Mouse (Mus musculus) liver, embryonic 12.5 days (tissue): ENCODE measurements around the gene Hcn2. TPM values are rescaled to one million over a fixed set of nuclear protein-coding genes. Genes with fewer than 3 reads are reported as not detected.

Experiments
- ATAC-seq: fragments of 200-750 bp; cut with Nextera tagmentation; 2 replicates; pipeline ENCODE4 v1.8.0; 2017; ENCODE audit warnings: moderate number of reproducible peaks, mild to moderate bottlenecking, moderate library complexity
- H3K27ac ChIP-seq: fragments of 300-500 bp; sonication (generic); 2 replicates; pipeline ENCODE4 v1.5.1; 2016; ENCODE audit warnings: mild to moderate bottlenecking
- H3K27me3 ChIP-seq: fragments of 300-500 bp; sonication (generic); replicated peaks from 2 replicates; pipeline ENCODE4 v1.6.1; 2016; ENCODE audit warnings: mild to moderate bottlenecking, moderate library complexity
- H3K36me3 ChIP-seq: fragments of 300-500 bp; sonication (generic); 2 replicates; pipeline ENCODE4 v1.6.1; 2016; ENCODE audit warnings: mild to moderate bottlenecking, moderate library complexity
- H3K4me1 ChIP-seq: fragments of 300-500 bp; sonication (generic); 2 replicates; pipeline ENCODE4 v1.6.1; 2016
- H3K4me2 ChIP-seq: fragments of 300-500 bp; sonication (generic); 2 replicates; pipeline ENCODE4 v1.6.1; 2016; ENCODE audit warnings: mild to moderate bottlenecking, moderate library complexity
- H3K4me3 ChIP-seq: fragments of 300-500 bp; sonication (generic); 2 replicates; pipeline ENCODE4 v1.5.1; 2016; ENCODE audit warnings: mild to moderate bottlenecking, moderate library complexity
- H3K9ac ChIP-seq: fragments of 300-500 bp; sonication (generic); 2 replicates; pipeline ENCODE4 v1.6.1; 2016; ENCODE audit warnings: mild to moderate bottlenecking, moderate library complexity
- H3K9me3 ChIP-seq: fragments of 300-500 bp; sonication (generic); replicated peaks from 2 replicates; pipeline ENCODE4 v1.6.1; 2016; ENCODE audit warnings: mild to moderate bottlenecking, moderate library complexity
- WGBS: fragments of 180-500 bp; shearing (Covaris S2); methylation state at CpG from one replicate; pipeline ENCODE4 v1.1.7; 2016; ENCODE audit not compliant: insufficient replicate concordance; 5-methylcytosine and 5-hydroxymethylcytosine counted together
- polyA plus RNA-seq: library from polyadenylated mRNA; unstranded; fragments of >200 nt; fragmentation: Nextera tagmentation; extraction: Ambion mirVana; gene quantifications from 2 replicates; pipeline ENCODE4 v1.2.1, GENCODE M21; 2016

Gene Hcn2
- polyA plus RNA-seq, 1 experiment from 2014 or later, result 0.11 TPM

DNA sequence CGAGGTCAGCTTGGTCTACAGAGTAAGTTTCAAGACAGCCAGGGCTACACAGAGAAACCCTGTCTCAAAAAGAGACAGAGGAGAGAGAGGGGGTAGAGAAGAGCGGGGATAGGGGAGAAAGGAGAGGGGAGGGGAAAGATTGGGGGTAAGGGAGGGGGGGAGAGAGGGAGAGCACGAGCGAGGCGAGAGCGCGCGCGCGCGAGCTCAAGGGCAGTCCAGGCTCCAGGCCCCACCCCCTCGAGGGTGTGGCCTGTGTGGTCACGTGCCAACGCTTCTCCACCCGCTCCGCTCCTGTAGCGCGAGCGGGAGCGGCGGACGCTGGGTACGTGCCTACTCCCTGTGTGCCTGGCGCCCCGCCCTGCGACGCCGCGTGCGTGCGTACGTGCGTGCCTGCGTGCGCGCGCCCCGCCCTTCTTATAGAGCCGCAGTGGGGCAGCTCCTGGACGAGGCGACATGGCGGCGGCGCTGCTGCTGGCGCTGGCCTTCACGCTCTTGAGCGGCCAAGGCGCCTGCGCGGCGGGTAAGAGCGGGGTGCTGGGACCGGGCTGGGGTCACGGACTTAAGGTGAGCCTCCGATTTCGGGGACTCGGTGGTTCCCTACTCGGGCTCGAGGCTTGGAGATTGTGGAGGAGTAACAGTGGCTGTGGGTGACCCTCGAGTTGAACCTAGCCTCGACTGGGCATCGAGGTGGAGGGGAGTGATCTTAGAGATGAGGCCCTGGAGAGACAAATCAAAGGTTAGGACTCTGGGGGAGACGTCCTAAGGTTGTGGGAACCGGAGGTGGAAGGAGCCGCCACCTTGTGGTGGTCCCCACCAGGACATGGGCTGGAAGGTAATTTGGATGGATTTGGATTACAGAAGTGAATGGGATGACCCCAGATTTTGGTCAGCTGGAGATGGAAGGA lies 12.1 kb upstream of the Hcn2 start, which contains the start of gene Bsg:
Gene Bsg (plus strand): TSS at position 427 of the 905 bp plus-strand sequence.
- WGBS, result under 1% methylated on average over 65 of the region's 65 CpGs
- no peaks in the 10 kb centered on the region for H3K27me3 ChIP-seq
- H3K36me3 ChIP-seq, result peaks cover 32% of the 10 kb centered on the region
- peak within 1 kb of the TSS; percentile 96 for H3K27ac ChIP-seq
- H3K9me3 ChIP-seq, result no peaks in the 10 kb centered on the region
- H3K9ac ChIP-seq, result peak within 1 kb of the TSS; percentile 98
- peak; percentile 88 for ATAC-seq
- H3K4me3 ChIP-seq, result peak within 1 kb of the TSS; percentile 89
- peaks cover 60% of the 10 kb centered on the region for H3K4me1 ChIP-seq
- H3K4me2 ChIP-seq, result peak within 1 kb of the TSS; percentile 91

DNA sequence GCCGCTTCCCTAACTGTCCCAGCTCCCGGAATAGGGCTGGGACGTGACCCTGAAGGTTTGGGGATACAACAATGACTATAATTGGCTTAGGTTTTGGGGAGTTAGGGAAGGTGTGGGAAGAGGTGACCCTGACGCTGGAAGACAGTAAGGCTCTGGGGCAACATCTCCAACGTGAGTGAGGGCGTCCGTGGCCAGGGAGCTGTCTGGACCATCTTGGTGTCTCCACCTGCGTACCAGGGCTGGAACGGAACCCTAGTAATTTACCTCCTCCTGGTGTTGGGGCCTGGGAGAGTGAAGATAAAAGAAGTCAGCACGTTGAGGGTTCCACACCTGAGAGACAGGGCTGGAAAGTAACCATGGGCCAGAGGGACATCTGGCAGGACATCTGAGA lies 11.5 kb upstream of the Hcn2 start:
- under 1% methylated on average over 10 of the region's 10 CpGs for WGBS
- ATAC-seq, result no peak
- H3K9me3 ChIP-seq, result no peaks in the 10 kb centered on the region
- peak overlapping the region; percentile 91 for H3K4me2 ChIP-seq
- H3K9ac ChIP-seq, result peak overlapping the region; percentile 98
- H3K27me3 ChIP-seq, result no peaks in the 10 kb centered on the region
- peaks cover 39% of the 10 kb centered on the region for H3K36me3 ChIP-seq
- peaks cover 66% of the 10 kb centered on the region for H3K4me1 ChIP-seq
- H3K27ac ChIP-seq, result peak overlapping the region; percentile 96
- peak overlapping the region; percentile 89 for H3K4me3 ChIP-seq

DNA sequence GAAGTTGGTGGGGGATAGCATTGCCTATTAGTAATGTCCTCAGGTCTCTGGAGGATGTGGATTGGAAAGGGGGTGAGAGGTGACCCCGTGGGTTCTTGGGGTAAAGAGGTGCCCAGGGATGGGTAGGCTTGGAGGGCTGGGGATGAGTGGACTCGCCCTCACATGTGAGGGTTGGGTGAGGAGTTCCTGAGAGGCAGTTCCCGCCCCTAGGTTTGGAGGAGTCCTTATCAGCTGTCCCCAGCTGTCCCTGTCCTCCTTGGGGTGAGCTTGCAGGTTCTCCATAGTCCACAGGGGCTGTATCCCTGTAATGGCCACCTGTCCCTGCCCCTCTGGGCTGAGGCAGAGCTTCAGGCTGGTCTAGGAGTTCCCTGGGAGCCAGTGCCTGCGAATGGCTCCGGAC lies 10.5 kb upstream of the Hcn2 start:
- H3K4me1 ChIP-seq, result peaks cover 71% of the 10 kb centered on the region
- peak overlapping the region; percentile 89 for H3K4me3 ChIP-seq
- peak overlapping the region; percentile 98 for H3K9ac ChIP-seq
- peak; percentile 86 for ATAC-seq
- peak overlapping the region; percentile 96 for H3K27ac ChIP-seq
- WGBS, result 26% methylated on average over 5 of the region's 5 CpGs
- H3K4me2 ChIP-seq, result peak overlapping the region; percentile 91
- H3K9me3 ChIP-seq, result no peaks in the 10 kb centered on the region
- no peaks in the 10 kb centered on the region for H3K27me3 ChIP-seq
- peaks cover 49% of the 10 kb centered on the region for H3K36me3 ChIP-seq

DNA sequence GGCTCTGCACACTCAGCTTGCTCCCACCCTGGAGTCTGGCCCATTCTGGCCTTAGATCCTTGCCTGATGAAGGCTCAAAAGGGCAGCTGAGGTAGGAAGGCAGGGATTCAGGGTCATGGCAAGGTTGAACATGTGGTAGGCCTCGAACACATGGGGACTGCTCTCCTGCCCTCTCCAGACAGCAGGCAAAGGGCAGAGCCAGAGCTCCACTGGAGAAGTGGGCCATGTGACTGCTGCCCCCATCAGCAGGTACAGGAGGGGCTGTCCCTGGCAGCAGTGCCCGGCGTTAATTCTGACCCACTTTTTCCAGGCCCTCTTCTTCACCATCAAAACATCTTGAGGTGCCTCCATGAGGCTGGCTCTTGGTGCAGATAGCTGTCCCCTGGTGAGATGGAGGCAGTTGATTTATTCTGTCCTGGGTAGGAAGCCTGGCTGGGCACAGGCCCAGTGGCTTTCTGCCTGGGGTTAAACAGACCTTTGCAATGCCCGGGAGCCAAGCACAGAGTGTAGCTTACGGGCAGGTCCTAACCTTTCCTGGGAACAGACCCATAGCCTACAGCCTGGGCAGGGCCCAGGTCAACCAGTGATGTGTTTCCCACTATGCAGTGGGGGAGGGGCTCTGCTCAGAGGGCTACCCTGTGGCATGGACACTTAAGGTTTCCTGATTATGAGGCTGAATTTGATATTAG lies 9.9 kb upstream of the Hcn2 start:
- peaks cover 71% of the 10 kb centered on the region for H3K4me1 ChIP-seq
- peak overlapping the region; percentile 98 for H3K9ac ChIP-seq
- peak overlapping the region; percentile 96 for H3K27ac ChIP-seq
- ATAC-seq, result no peak
- H3K36me3 ChIP-seq, result peaks cover 55% of the 10 kb centered on the region
- 62% methylated on average over 5 of the region's 5 CpGs for WGBS
- no peaks in the 10 kb centered on the region for H3K9me3 ChIP-seq
- no peaks in the 10 kb centered on the region for H3K27me3 ChIP-seq
- H3K4me3 ChIP-seq, result peak overlapping the region; percentile 89
- peak overlapping the region; percentile 91 for H3K4me2 ChIP-seq

DNA sequence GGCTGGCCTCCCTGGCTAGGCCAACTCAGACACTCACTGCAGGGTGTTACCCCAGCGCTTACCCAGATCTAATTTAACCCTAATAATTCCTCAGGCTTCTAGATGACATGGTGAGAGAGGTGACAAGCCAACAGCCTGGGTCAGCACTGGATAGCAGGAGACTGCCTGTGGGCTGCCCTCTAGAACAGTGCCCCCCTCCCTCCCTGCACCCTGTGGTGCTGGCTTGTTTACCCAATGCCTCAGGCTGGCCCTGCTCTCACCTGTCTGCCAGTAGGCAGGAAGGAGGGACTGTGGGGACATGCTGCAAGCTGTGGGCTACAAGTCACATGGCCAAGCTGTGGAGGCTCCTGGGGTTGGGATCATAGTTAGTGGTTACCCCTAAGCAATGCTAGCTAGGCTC lies 9.3 kb upstream of the Hcn2 start:
- Histone ChIP-seq H3K36me3 (peaks cover 61% of the 10 kb centered on the region), H3K4me3 (peak overlapping the region; percentile 89), H3K27me3 (no peaks in the 10 kb centered on the region), H3K9me3 (no peaks in the 10 kb centered on the region), H3K4me1 (peaks cover 77% of the 10 kb centered on the region), H3K9ac (peak overlapping the region; percentile 98), H3K4me2 (peak overlapping the region; percentile 91), H3K27ac (peak overlapping the region; percentile 96)
- 58% methylated on average over 1 of the region's 1 CpGs for WGBS
- no peak for ATAC-seq

GRCm38 (mm10) chr10:79707759-79708158 lies 8.7 kb upstream of the Hcn2 start:
- WGBS, result 54% methylated on average over 4 of the region's 4 CpGs
- peak overlapping the region; percentile 89 for H3K4me3 ChIP-seq
- peaks cover 83% of the 10 kb centered on the region for H3K4me1 ChIP-seq
- H3K36me3 ChIP-seq, result peaks cover 62% of the 10 kb centered on the region
- H3K9me3 ChIP-seq, result no peaks in the 10 kb centered on the region
- H3K4me2 ChIP-seq, result peak overlapping the region; percentile 91
- H3K9ac ChIP-seq, result peak overlapping the region; percentile 98
- H3K27ac ChIP-seq, result peak overlapping the region; percentile 96
- no peaks in the 10 kb centered on the region for H3K27me3 ChIP-seq
- ATAC-seq, result no peak

DNA sequence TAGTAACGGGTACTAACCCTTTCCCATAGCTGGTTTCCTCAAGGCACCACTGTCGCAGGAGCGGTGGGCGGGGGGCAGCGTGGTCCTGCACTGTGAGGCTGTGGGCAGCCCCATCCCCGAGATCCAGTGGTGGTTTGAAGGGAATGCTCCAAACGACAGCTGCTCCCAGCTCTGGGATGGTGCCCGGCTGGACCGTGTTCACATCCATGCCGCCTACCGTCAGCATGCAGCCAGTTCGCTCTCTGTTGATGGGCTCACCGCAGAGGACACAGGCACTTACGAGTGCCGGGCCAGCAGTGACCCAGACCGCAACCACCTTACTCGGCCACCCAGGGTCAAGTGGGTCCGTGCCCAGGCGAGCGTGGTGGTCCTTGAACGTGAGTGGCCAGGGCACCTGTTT lies 7.8 kb upstream of the Hcn2 start:
- H3K4me1 ChIP-seq, result peaks cover 89% of the 10 kb centered on the region
- peak overlapping the region; percentile 18 for H3K4me3 ChIP-seq
- H3K9me3 ChIP-seq, result no peaks in the 10 kb centered on the region
- peak overlapping the region; percentile 91 for H3K4me2 ChIP-seq
- peaks cover under 1% of the 10 kb centered on the region; the same call in 1 of the 2 replicates for H3K27me3 ChIP-seq
- 85% methylated on average over 21 of the region's 21 CpGs for WGBS
- H3K36me3 ChIP-seq, result peaks cover 62% of the 10 kb centered on the region
- ATAC-seq, result no peak
- H3K27ac ChIP-seq, result peak overlapping the region; percentile 96
- peak overlapping the region; percentile 98 for H3K9ac ChIP-seq

DNA sequence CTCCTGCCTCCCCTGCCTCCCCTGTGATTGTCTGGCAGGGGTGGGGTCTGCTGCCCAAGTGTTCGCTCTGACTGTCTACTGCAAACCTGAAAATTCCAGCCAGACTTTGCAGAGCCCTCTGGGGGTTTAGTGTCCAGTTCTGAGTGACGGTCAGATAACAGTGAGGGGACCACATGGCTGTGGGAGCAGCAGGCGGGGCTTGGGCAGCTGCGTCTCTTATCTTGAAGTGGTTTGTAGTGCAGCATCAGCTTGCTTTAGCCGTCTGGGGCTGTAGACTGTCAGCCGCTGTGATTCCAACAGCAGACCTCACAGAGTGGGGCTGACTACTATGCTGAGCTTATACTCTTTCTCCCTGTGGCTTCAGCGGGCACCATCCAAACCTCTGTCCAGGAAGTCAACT lies 7.1 kb upstream of the Hcn2 start:
- ATAC-seq, result no peak
- Histone ChIP-seq H3K36me3 (peaks cover 62% of the 10 kb centered on the region), H3K27me3 (peaks cover 7% of the 10 kb centered on the region), H3K4me2 (peak overlapping the region; percentile 91), H3K9ac (no peak overlapping the region; the same call in 1 of the 2 replicates), H3K4me1 (peaks cover 89% of the 10 kb centered on the region), H3K9me3 (no peaks in the 10 kb centered on the region), H3K4me3 (peak overlapping the region; percentile 18; the same call in 1 of the 2 replicates), H3K27ac (peak overlapping the region; percentile 96; the same call in 1 of the 2 replicates)
- WGBS, result 33% methylated on average over 7 of the region's 7 CpGs

GRCm38 (mm10) chr10:79712029-79712428 lies 4.4 kb upstream of the Hcn2 start:
- H3K4me2 ChIP-seq, result 0 out of 2 replicates have a peak overlapping the region, but pooled peaks have one; percentile 52
- peak; percentile 42 for ATAC-seq
- no peak overlapping the region for H3K9ac ChIP-seq
- no peaks in the 10 kb centered on the region for H3K9me3 ChIP-seq
- WGBS, result 74% methylated on average over 1 of the region's 1 CpGs
- peaks cover 80% of the 10 kb centered on the region for H3K4me1 ChIP-seq
- H3K27me3 ChIP-seq, result peaks cover 34% of the 10 kb centered on the region
- peaks cover 53% of the 10 kb centered on the region for H3K36me3 ChIP-seq
- no peak overlapping the region for H3K4me3 ChIP-seq
- H3K27ac ChIP-seq, result peak overlapping the region; percentile 80

DNA sequence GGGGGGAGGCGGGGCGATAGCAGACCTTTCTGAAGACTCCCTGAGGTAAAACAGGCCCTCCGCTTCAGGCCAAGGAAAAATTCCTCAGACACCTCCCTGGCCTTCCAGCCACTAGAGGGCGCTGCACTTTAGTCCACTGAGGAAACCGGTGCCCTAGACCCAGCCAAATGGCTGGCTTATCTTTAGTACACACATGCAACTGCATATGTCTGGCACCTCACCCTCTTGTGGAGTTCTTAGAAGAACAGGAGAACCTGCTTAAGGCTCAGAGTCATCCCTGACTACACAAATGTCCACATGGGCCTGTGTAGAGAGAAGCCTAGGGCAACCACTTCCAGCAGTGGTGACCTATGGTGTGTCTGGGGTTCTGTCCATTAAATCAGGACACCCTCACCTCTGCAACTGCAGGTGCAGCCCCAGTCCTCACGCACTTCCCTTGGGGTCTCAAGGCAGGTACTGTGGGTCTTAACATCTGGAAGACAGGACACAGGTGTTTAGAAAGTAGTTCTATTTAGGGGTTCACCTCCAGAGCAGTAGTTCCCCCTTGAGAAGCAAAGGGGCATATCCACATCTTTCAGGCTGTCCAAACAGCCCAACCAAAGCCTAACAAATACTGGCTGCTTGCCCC lies 3.8 kb upstream of the Hcn2 start:
- Histone ChIP-seq H3K9me3 (no peaks in the 10 kb centered on the region), H3K27me3 (peaks cover 40% of the 10 kb centered on the region), H3K4me2 (peak overlapping the region; percentile 52), H3K9ac (peak overlapping the region; percentile 57), H3K27ac (peak overlapping the region; percentile 92), H3K36me3 (peaks cover 47% of the 10 kb centered on the region), H3K4me3 (no peak overlapping the region), H3K4me1 (peaks cover 80% of the 10 kb centered on the region)
- peak; percentile 94 for ATAC-seq
- 12% methylated on average over 4 of the region's 6 CpGs for WGBS

DNA sequence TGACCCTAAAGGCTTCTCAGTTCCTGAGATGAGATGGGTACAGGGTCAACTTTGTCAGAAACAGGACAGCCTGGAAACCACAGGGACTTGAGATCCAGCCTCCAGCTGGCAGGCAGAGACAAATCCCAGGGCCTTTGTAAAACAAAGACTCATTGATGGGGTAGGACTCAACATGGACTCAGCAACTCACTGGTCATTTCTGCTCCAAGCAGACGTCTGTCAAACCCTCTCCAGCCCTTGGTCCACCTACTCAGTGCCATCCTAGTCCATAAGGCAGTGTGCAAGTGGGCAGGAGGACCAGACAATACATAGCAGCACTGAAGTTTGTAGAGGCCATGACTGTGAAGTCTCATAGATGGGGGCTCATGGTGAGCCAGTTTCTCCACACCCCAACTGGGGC lies 3.3 kb upstream of the Hcn2 start:
- ATAC-seq, result no peak
- Histone ChIP-seq H3K27ac (peak overlapping the region; percentile 92), H3K4me3 (no peak overlapping the region), H3K9me3 (no peaks in the 10 kb centered on the region), H3K4me2 (peak overlapping the region; percentile 52), H3K4me1 (peaks cover 77% of the 10 kb centered on the region), H3K36me3 (peaks cover 41% of the 10 kb centered on the region), H3K9ac (peak overlapping the region; percentile 57), H3K27me3 (peaks cover 46% of the 10 kb centered on the region)
- 25% methylated on average over 1 of the region's 1 CpGs for WGBS
